Mouse (Mus musculus) hindbrain, embryonic 14.5 days (tissue): ENCODE data around the gene Tspan3. TPM values are rescaled to one million over a fixed set of nuclear protein-coding genes. Genes with fewer than 3 reads are reported as not detected.

Experiments
- ATAC-seq: fragments of 200-750 bp; cut with Nextera tagmentation; 2 replicates; pipeline ENCODE4 v1.8.0; 2017; ENCODE audit warnings: moderate number of reproducible peaks, mild to moderate bottlenecking, moderate TSS enrichment, moderate library complexity; ENCODE audit not compliant: low FRiP score
- DNase-seq: peaks from one replicate; pipeline ENCODE4 v3.0.0-alpha.2; 2015; ENCODE audit warnings: low spot score
- H3K27ac ChIP-seq: fragments of 300-500 bp; sonication (generic); 2 replicates; pipeline ENCODE4 v1.5.1; 2014; ENCODE audit warnings: mild to moderate bottlenecking, moderate library complexity
- H3K27me3 ChIP-seq: fragments of 300-500 bp; sonication (generic); 2 replicates; pipeline ENCODE4 v1.6.1; 2014; ENCODE audit warnings: mild to moderate bottlenecking, low read length, mixed read lengths; ENCODE audit not compliant: control insufficient read depth, insufficient read depth
- H3K36me3 ChIP-seq: fragments of 300-500 bp; sonication (generic); replicated peaks from 2 replicates; pipeline ENCODE4 v1.6.1; 2014; ENCODE audit not compliant: control insufficient read depth, insufficient read depth
- H3K4me1 ChIP-seq: fragments of 300-500 bp; sonication (generic); replicated peaks from 2 replicates; pipeline ENCODE4 v1.6.1; 2014; ENCODE audit warnings: antibody characterized with exemption, low read length, mixed read lengths; ENCODE audit not compliant: control insufficient read depth, insufficient read depth
- H3K4me2 ChIP-seq: fragments of 300-500 bp; sonication (generic); replicated peaks from 2 replicates; pipeline ENCODE4 v1.6.1; 2014; ENCODE audit warnings: mild to moderate bottlenecking, moderate library complexity
- H3K4me3 ChIP-seq: fragments of 300-500 bp; sonication (generic); replicated peaks from 2 replicates; pipeline ENCODE4 v1.5.1; 2014; ENCODE audit warnings: mild to moderate bottlenecking, low read length
- H3K9ac ChIP-seq: fragments of 300-500 bp; sonication (generic); 2 replicates; pipeline ENCODE4 v1.6.1; 2014
- H3K9me3 ChIP-seq: fragments of 300-500 bp; sonication (generic); 2 replicates; pipeline ENCODE4 v1.6.1; 2016; ENCODE audit warnings: low read length; ENCODE audit not compliant: control insufficient read depth
- WGBS: fragments of 180-500 bp; shearing (Covaris S2); extraction: QIAGEN DNeasy Blood & Tissue Kit; methylation state at CpG from one replicate; pipeline ENCODE4 v1.1.7; 2014; 5-methylcytosine and 5-hydroxymethylcytosine counted together
- polyA plus RNA-seq: library from polyadenylated mRNA; unstranded; fragments of >200 nt; fragmentation: Nextera tagmentation; extraction: Ambion mirVana; gene quantifications from 2 replicates; pipeline ENCODE4 v1.2.1, GENCODE M21; 2014

Gene Tspan3
- polyA plus RNA-seq, 1 experiment from 2014 or later, result 605 TPM

DNA sequence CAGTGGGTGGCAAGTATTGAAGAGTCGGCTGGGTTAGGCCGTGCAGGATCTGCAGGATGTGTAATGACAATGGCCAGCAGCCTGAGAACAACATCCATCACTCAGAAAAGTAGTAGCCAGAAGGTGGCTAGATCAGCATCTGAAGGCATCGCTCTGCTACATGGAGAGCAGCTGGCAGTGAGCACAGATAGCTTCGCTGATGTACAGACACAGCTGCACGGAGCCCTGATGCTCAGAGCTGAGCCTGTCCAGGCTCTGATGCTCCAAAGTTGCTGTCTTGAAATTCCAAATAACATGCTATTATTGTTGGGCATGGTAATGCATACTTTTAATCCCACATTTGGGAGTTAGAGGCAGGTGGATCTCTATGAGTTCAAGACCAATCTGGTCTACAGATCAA, 78.8 kb downstream of the Tspan3 start:
- Histone ChIP-seq H3K36me3 (no peaks in the 10 kb centered on the region), H3K4me1 (no peaks in the 10 kb centered on the region; the same call in 1 of the 2 replicates), H3K27ac (no peak overlapping the region), H3K4me3 (no peak overlapping the region), H3K9me3 (no peaks in the 10 kb centered on the region), H3K27me3 (no peaks in the 10 kb centered on the region), H3K9ac (no peak overlapping the region), H3K4me2 (no peak overlapping the region)
- DNase-seq (no peak), ATAC-seq (no peak)
- WGBS, result 77% methylated on average over 5 of the region's 5 CpGs

Other genes with a start within 250 kb of the Tspan3 start
- 42.1 and 43.5 TPM in 2 replicates for gene Scaper, start 227.4 kb downstream of the Tspan3 start, polyA plus RNA-seq
- gene 4930563M21Rik, start 154.9 kb downstream of the Tspan3 start, polyA plus RNA-seq, result not detected in 2 replicates
- gene Rcn2, start 123.6 kb downstream of the Tspan3 start, polyA plus RNA-seq, result 265 and 297 TPM in 2 replicates
- 0.22 and 0.84 TPM in 2 replicates for gene Pstpip1, start 75.5 kb downstream of the Tspan3 start, polyA plus RNA-seq